Mouse (Mus musculus): ENCODE results near the gene Miox. TPM values are rescaled to one million over a fixed set of nuclear protein-coding genes. Genes with fewer than 3 reads are reported as not detected.
A peak's percentile ranks its signal among the peaks of the same experiment; 100 is the strongest.

Miox gene
- polyA plus RNA-seq, 2 experiments = 10.2 to 11.2 TPM

GRCm38 (mm10) chr15:89350447-89350846 lies 16.2 kb downstream of the Miox start:
- Histone ChIP-seq H3K4me1 (replicated peaks; ENCODE audit: control insufficient read depth in 2 of 2, insufficient read depth in 2 of 2, low read length in 1 of 2) (peaks cover 6 to 7% of the 10 kb centered on the region in 2 experiments; a peak in 3 of 4 replicates), H3K9ac (replicated peaks) (no peak overlapping the region), H3K4me3 (ENCODE audit: insufficient read depth in 1 of 2, low read depth in 2 of 2, low read length in 2 of 2) (no peak overlapping the region), H3K27ac (no peak overlapping the region), H3K27me3 (ENCODE audit: control insufficient read depth, insufficient read depth, low read length) (no peaks in the 10 kb centered on the region), H3K4me2 (ENCODE audit: low read depth) (no peak overlapping the region), H3K36me3 (replicated peaks; ENCODE audit: control insufficient read depth, insufficient read depth, low read depth) (peaks cover 23% of the 10 kb centered on the region), H3K9me3 (ENCODE audit: control insufficient read depth, low read length) (no peaks in the 10 kb centered on the region)
- no peak for DNase-seq (ENCODE audit: low read depth in 3 of 3, low spot score in 3 of 3)
- TF ChIP-seq EP300 (IDR thresholded peaks at IDR 0.05; ENCODE audit: low read depth) = no peak
- no peak for TF ChIP-seq CTCF (IDR thresholded peaks at IDR 0.05; ENCODE audit: low read depth)
- no peak for ATAC-seq (ENCODE audit: insufficient read depth)
- 70% methylated on average over 5 of the region's 5 CpGs for WGBS (ENCODE audit: insufficient replicate concordance)

GRCm38 (mm10) chr15:89351302-89351701 lies 17.1 kb downstream of the Miox start:
- Histone ChIP-seq H3K4me2 (ENCODE audit: low read depth) (no peak overlapping the region), H3K9me3 (ENCODE audit: control insufficient read depth, low read length) (no peaks in the 10 kb centered on the region), H3K4me1 (replicated peaks; ENCODE audit: control insufficient read depth in 2 of 2, insufficient read depth in 2 of 2, low read length in 1 of 2) (peaks cover 6 to 7% of the 10 kb centered on the region in 2 experiments; a peak in 3 of 4 replicates), H3K36me3 (replicated peaks; ENCODE audit: control insufficient read depth, insufficient read depth, low read depth) (peaks cover 23% of the 10 kb centered on the region), H3K27ac (no peak overlapping the region), H3K9ac (replicated peaks) (no peak overlapping the region), H3K27me3 (ENCODE audit: control insufficient read depth, insufficient read depth, low read length) (no peaks in the 10 kb centered on the region), H3K4me3 (ENCODE audit: insufficient read depth in 1 of 2, low read depth in 2 of 2, low read length in 2 of 2) (no peak overlapping the region)
- TF ChIP-seq EP300 (IDR thresholded peaks at IDR 0.05; ENCODE audit: low read depth) = no peak
- no peak for TF ChIP-seq CTCF (IDR thresholded peaks at IDR 0.05; ENCODE audit: low read depth)
- 86% methylated on average over 15 of the region's 15 CpGs for WGBS (ENCODE audit: insufficient replicate concordance)
- ATAC-seq (ENCODE audit: insufficient read depth) (no peak), DNase-seq (ENCODE audit: low read depth in 3 of 3, low spot score in 3 of 3) (no peak)

- Histone ChIP-seq H3K4me3 (ENCODE audit: insufficient read depth in 1 of 2, low read depth in 2 of 2, low read length in 2 of 2) (no peak overlapping the region), H3K4me1 (replicated peaks; ENCODE audit: control insufficient read depth in 2 of 2, insufficient read depth in 2 of 2, low read length in 1 of 2) (peaks cover 7 to 8% of the 10 kb centered on the region in 2 experiments; a peak in 3 of 4 replicates), H3K27me3 (ENCODE audit: control insufficient read depth, insufficient read depth, low read length) (no peaks in the 10 kb centered on the region), H3K27ac (no peak overlapping the region), H3K9ac (replicated peaks) (no peak overlapping the region), H3K36me3 (replicated peaks; ENCODE audit: control insufficient read depth, insufficient read depth, low read depth) (peaks cover 23% of the 10 kb centered on the region), H3K4me2 (ENCODE audit: low read depth) (no peak overlapping the region), H3K9me3 (ENCODE audit: control insufficient read depth, low read length) (no peaks in the 10 kb centered on the region)
- no peak for ATAC-seq (ENCODE audit: insufficient read depth)
- no peak for DNase-seq (ENCODE audit: low read depth in 3 of 3, low spot score in 3 of 3)
- TF ChIP-seq CTCF (IDR thresholded peaks at IDR 0.05; ENCODE audit: low read depth) = no peak
- no peak for TF ChIP-seq EP300 (IDR thresholded peaks at IDR 0.05; ENCODE audit: low read depth)
- 92% methylated on average over 14 of the region's 14 CpGs for WGBS (ENCODE audit: insufficient replicate concordance)
These were observed 17.9 kb downstream of the Miox start for GRCm38 (mm10) chr15:89352054-89352453.

- 91% methylated on average over 12 of the region's 12 CpGs for WGBS (ENCODE audit: insufficient replicate concordance)
- no peak for TF ChIP-seq EP300 (IDR thresholded peaks at IDR 0.05; ENCODE audit: low read depth)
- no peak overlapping the region for H3K27ac ChIP-seq
- peaks cover 23% of the 10 kb centered on the region for H3K36me3 ChIP-seq (replicated peaks; ENCODE audit: control insufficient read depth, insufficient read depth, low read depth)
- H3K9me3 ChIP-seq (ENCODE audit: control insufficient read depth, low read length) = no peaks in the 10 kb centered on the region
- no peak overlapping the region for H3K4me3 ChIP-seq (ENCODE audit: insufficient read depth in 1 of 2, low read depth in 2 of 2, low read length in 2 of 2)
- no peak overlapping the region for H3K9ac ChIP-seq (replicated peaks)
- H3K4me2 ChIP-seq (ENCODE audit: low read depth) = no peak overlapping the region
- H3K4me1 ChIP-seq (replicated peaks; ENCODE audit: control insufficient read depth in 2 of 2, insufficient read depth in 2 of 2, low read length in 1 of 2) = peaks cover 9 to 14% of the 10 kb centered on the region in 2 experiments
- ATAC-seq (ENCODE audit: insufficient read depth) = no peak
- H3K27me3 ChIP-seq (ENCODE audit: control insufficient read depth, insufficient read depth, low read length) = no peaks in the 10 kb centered on the region
- no peak for DNase-seq (ENCODE audit: low read depth in 3 of 3, low spot score in 3 of 3)
These were observed 18.6 kb downstream of the Miox start for GRCm38 (mm10) chr15:89352795-89353194.

- WGBS (ENCODE audit: insufficient replicate concordance) = 91% methylated on average over 16 of the region's 16 CpGs
- DNase-seq (ENCODE audit: low read depth in 3 of 3, low spot score in 3 of 3) = no peak
- TF ChIP-seq CTCF (IDR thresholded peaks at IDR 0.05; ENCODE audit: low read depth) (no peak), EP300 (IDR thresholded peaks at IDR 0.05; ENCODE audit: low read depth) (no peak)
- Histone ChIP-seq H3K27me3 (ENCODE audit: control insufficient read depth, insufficient read depth, low read length) (no peaks in the 10 kb centered on the region), H3K36me3 (replicated peaks; ENCODE audit: control insufficient read depth, insufficient read depth, low read depth) (peaks cover 29% of the 10 kb centered on the region), H3K9me3 (ENCODE audit: control insufficient read depth, low read length) (no peaks in the 10 kb centered on the region), H3K27ac (no peak overlapping the region), H3K4me2 (ENCODE audit: low read depth) (peak overlapping the region; percentile 77), H3K4me1 (replicated peaks; ENCODE audit: control insufficient read depth in 2 of 2, insufficient read depth in 2 of 2, low read length in 1 of 2) (peaks cover 14 to 22% of the 10 kb centered on the region in 2 experiments), H3K4me3 (ENCODE audit: insufficient read depth in 1 of 2, low read depth in 2 of 2, low read length in 2 of 2) (peak overlapping the region in 1 of 2 experiments; percentile 80; a peak in 1 of 4 replicates), H3K9ac (replicated peaks) (peak overlapping the region; percentile 96; the same call in 1 of the 2 replicates)
- no peak for ATAC-seq (ENCODE audit: insufficient read depth)
These were observed 19.6 kb downstream of the Miox start for GRCm38 (mm10) chr15:89353837-89354236.

All from liver, embryonic 14.5 days (tissue).